Mouse (Mus musculus): ENCODE data around the gene Arhgap29. TPM values are rescaled to one million over a fixed set of nuclear protein-coding genes. Genes with fewer than 3 reads are reported as not detected.
A peak's percentile ranks its signal among the peaks of the same experiment; 100 is the strongest.

Arhgap29 gene
- polyA plus RNA-seq, 1 experiment from 2014 or later: 10.3 TPM

DNA sequence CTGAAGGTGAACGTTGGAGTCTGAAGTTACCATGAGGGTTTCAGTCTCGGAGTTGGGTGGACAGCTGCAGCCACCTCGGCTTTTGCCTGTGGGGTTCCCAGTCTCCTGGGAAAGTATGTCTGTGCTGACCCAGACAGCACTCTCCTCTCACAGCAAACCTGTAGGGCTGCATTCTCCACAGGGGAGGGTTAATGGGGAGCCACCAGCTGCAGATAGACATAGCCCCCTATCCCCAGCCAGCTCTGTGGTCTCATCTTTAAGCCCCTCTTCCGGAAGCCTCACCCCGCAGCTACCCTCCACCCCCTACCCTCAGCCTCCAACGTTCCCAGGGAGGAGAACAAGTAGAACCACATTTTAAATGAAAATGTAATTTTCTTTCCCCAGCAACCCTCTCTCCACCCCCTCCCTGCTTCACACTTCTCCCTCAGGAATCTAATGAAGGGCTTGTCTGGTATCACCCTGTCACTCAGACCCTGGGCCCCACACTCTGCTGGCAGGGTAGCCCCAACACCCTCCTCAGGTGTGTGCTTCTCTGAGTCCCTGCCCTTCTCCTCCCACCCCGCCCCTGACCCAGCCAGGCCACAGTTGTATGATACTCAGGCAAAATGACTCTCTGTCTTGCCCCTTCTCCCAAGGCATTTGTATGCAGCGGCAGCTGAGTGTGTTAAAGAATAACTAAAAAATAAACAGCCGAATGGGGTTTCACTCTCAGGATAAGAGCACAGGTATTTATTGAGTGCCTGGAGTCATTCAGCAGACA is 106.3 kb downstream of the Arhgap29 start:
- Histone ChIP-seq H3K9me3 (ENCODE audit: control insufficient read depth) (no peaks in the 10 kb centered on the region), H3K36me3 (ENCODE audit: control insufficient read depth, insufficient read depth) (no peaks in the 10 kb centered on the region), H3K27me3 (replicated peaks; ENCODE audit: control insufficient read depth, insufficient read depth, low read length) (no peaks in the 10 kb centered on the region), H3K4me3 (ENCODE audit: low read depth, low read length) (no peak overlapping the region), H3K4me1 (replicated peaks; ENCODE audit: control insufficient read depth, insufficient read depth, low read length) (no peaks in the 10 kb centered on the region), H3K9ac (ENCODE audit: low read depth, low read length) (no peak overlapping the region), H3K27ac (ENCODE audit: low read depth, low read length) (no peak overlapping the region), H3K4me2 (replicated peaks; ENCODE audit: low read depth) (no peak overlapping the region)
- WGBS: 30% methylated on average over 9 of the region's 9 CpGs
- ATAC-seq: peak; percentile 54; the same call in 1 of the 2 replicates
- no peak for TF ChIP-seq CTCF (IDR thresholded peaks at IDR 0.05; ENCODE audit: low read depth)

DNA sequence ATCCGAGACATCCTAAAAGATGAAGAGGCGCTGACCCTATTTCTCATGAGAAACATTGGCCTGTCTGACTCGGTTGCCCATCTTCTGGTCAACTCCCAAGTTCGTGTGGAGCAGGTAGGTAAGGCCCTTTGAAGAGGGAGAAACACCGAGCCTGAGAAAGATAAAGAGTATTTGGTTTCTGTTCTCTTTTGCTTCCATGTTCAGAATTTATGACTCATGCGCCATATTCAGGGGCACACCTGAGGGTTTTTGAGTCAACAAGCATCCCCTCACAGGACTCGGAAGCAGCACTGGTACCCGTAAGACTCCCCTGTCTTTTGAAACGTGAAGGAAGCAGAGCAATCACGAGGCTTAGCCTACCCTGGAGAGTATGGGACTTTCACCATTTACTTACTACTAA is 110.2 kb downstream of the Arhgap29 start:
- Histone ChIP-seq H3K4me2 (replicated peaks; ENCODE audit: low read depth) (no peak overlapping the region), H3K9me3 (ENCODE audit: control insufficient read depth) (no peaks in the 10 kb centered on the region), H3K36me3 (ENCODE audit: control insufficient read depth, insufficient read depth) (no peaks in the 10 kb centered on the region), H3K4me3 (ENCODE audit: low read depth, low read length) (no peak overlapping the region), H3K27me3 (replicated peaks; ENCODE audit: control insufficient read depth, insufficient read depth, low read length) (no peaks in the 10 kb centered on the region), H3K9ac (ENCODE audit: low read depth, low read length) (no peak overlapping the region), H3K4me1 (replicated peaks; ENCODE audit: control insufficient read depth, insufficient read depth, low read length) (no peaks in the 10 kb centered on the region; the same call in 1 of the 2 replicates), H3K27ac (ENCODE audit: low read depth, low read length) (no peak overlapping the region)
- TF ChIP-seq CTCF (IDR thresholded peaks at IDR 0.05; ENCODE audit: low read depth): no peak
- WGBS: 70% methylated on average over 10 of the region's 10 CpGs
- no peak for ATAC-seq

DNA sequence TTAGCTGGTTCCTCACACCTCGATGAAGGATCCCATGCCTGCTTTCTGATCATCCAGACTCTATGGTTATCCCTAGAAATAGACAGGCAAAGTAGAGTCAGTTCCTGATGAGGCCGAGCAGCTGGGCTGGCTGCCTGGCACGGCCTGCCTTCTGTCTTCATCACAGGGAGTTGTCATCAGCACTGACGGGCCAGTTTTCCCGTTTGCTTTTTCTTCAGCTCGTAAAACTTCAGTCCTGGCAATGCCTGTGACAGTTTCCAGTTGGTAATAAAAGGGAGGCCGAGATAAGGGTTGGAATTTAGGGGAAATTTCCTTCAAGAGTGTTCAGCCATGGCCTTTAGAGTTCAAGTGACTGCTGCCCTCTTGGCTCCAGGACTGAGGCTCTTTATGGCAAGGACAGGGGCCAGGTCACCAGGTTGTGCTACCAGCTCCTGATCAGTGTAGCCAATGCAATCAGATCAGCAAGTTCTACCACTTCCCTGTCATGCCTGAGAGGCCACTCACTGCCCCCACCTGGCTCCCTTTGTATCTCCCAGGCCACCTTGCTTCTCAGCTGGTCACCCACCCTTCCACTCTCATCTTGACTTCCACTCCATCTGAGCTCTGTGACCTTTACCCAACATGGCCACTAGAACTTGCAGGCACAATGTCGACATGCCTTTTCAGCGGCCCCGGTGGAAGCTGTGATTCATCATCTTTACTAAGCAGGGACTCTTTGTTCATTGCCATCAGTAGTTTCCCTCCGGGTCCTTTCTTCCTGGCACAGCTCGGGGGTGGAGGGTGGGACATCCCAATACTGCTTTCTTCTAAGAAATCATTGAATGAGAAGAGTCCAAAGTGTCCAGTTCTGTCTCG is 112.4 kb downstream of the Arhgap29 start:
- no peak for TF ChIP-seq CTCF (IDR thresholded peaks at IDR 0.05; ENCODE audit: low read depth)
- 45% methylated on average over 13 of the region's 13 CpGs for whole genome bisulfite sequencing

More for the DNA sequence above, 112.4 kb downstream of the Arhgap29 start:
- no peak for ATAC-seq
- H3K9ac ChIP-seq (ENCODE audit: low read depth, low read length): no peak overlapping the region
- H3K36me3 ChIP-seq (ENCODE audit: control insufficient read depth, insufficient read depth): no peaks in the 10 kb centered on the region
- no peak overlapping the region for H3K27ac ChIP-seq (ENCODE audit: low read depth, low read length)
- H3K9me3 ChIP-seq (ENCODE audit: control insufficient read depth): no peaks in the 10 kb centered on the region
- H3K4me1 ChIP-seq (replicated peaks; ENCODE audit: control insufficient read depth, insufficient read depth, low read length): no peaks in the 10 kb centered on the region; the same call in 1 of the 2 replicates
- H3K4me3 ChIP-seq (ENCODE audit: low read depth, low read length): no peak overlapping the region
- H3K27me3 ChIP-seq (replicated peaks; ENCODE audit: control insufficient read depth, insufficient read depth, low read length): no peaks in the 10 kb centered on the region
- no peak overlapping the region for H3K4me2 ChIP-seq (replicated peaks; ENCODE audit: low read depth)

Other genes starting within 250 kb of the Arhgap29 start
- gene F3, start 229.0 kb upstream of the Arhgap29 start, polyA plus RNA-seq (2015; fragmentation: Nextera tagmentation; extraction: Ambion mirVana): 20.3 and 25.1 TPM in 2 replicates
- gene Abcd3, start 137.2 kb upstream of the Arhgap29 start, polyA plus RNA-seq (2015; fragmentation: Nextera tagmentation; extraction: Ambion mirVana): 46.9 and 53.0 TPM in 2 replicates
- 0.56 and 0.92 TPM in 2 replicates for gene Abca4, start 91.9 kb downstream of the Arhgap29 start, polyA plus RNA-seq (2015; fragmentation: Nextera tagmentation; extraction: Ambion mirVana)